Mouse (Mus musculus): ENCODE results near the gene Fam53b.

DNA sequence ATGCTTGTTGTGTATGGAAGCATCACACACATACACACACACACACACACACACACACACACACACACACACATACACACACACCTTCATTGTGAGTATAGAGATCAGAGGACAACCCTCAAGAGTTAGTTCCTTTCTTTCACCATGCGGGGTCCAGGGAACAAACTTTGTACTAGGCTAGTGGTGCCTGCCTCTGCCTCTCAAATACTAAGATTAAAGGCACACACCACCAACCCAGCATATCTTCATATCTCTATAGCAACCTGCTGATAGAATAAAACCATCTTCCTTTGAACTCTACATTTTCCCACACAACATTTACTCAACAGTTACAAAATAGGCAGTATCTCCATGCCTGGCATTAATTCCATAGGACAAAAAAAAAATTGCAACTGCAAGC, 42.4 kb upstream of the Fam53b start:
- no peak for TF ChIP-seq CTCF (IDR thresholded peaks at IDR 0.05; ENCODE audit: low read depth)
- TF ChIP-seq EP300 (IDR thresholded peaks at IDR 0.05; ENCODE audit: low read depth) = no peak

Data from liver, embryonic 14.5 days (tissue).